Mouse (Mus musculus): ENCODE measurements at regions not wholly inside any gene's neighbourhood (a gene's known extent, or its start where the extent isn't known, plus 50 kb on each side); places are given as distances from the start of the nearest gene placed in this dataset.

DNA sequence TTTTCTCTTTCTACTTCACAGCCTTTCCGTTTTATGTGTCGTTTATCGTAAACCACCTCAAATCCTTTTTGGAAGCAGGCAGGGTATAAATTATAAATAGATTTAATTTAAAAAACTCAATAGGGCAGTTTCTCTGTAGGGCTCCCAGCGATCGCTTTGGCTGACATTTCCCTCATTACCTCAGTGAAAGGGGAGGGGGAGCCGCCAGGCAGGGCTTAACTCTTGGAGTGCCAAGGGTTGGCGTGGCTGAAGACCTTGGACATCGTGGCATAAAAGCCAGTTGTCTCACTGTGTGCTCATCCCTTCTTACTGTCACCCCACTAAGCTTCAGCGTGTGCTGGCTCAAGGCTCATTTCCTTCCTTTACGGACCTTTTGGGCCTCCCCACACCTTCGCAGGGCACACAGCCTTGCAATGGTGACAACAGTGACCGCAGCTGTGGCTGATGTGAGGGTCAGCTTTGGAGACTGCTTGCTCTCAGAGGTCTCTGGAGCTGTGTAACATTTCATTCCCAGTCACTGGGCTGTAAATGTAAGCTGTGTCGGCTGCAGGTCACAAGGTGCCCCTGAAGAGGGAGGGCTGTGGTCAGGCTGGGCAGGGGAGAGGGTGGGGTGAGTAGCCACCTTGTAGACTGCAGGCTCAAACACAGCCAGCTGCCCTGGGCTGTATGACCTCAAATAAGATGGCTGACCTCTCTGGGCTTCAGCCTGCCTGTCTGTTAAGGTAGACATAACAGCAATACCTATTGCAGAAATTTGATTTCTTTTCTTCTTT, 81.6 kb upstream of the Stx16 start:
- DNase-seq: no peak

DNA sequence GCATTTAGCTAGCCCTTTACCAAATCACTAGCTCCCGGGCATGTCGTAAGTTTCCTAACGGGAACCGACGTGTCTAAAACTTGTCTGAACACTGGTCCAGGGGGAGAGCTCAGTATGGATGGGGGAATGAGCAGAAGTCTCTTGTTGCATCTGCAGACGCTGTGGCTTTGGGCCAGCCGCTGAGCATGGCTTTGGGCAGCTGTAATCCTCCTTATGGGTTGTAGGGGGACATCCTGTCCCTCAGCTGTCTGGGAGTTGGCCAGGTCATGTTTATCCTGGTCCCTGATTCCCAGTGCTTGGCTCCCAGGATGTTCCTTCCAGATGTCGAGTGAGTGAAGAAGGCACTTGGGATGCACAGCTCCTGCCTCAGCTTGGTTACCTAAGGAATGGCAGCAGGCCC, 71.4 kb upstream of the Stx16 start:
- DNase-seq: no peak

DNA sequence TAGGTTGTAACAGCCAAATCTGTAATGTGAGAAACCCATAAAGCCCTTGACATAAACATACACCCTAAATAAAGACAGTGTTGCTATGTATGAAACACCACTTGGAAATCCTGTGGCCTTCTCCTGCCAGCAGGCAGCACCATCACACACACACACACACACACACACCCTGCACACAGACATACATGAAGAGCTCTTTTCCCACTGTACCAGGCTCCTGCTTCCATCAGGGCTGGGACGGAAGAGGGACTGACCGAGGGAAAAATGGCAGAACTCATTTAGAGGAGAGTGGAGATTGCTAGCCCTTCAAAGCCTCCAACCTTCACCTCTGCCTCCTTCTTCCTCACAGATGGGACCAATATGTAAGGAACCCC, 68.1 kb upstream of the Stx16 start:
- no peak for DNase-seq

DNA sequence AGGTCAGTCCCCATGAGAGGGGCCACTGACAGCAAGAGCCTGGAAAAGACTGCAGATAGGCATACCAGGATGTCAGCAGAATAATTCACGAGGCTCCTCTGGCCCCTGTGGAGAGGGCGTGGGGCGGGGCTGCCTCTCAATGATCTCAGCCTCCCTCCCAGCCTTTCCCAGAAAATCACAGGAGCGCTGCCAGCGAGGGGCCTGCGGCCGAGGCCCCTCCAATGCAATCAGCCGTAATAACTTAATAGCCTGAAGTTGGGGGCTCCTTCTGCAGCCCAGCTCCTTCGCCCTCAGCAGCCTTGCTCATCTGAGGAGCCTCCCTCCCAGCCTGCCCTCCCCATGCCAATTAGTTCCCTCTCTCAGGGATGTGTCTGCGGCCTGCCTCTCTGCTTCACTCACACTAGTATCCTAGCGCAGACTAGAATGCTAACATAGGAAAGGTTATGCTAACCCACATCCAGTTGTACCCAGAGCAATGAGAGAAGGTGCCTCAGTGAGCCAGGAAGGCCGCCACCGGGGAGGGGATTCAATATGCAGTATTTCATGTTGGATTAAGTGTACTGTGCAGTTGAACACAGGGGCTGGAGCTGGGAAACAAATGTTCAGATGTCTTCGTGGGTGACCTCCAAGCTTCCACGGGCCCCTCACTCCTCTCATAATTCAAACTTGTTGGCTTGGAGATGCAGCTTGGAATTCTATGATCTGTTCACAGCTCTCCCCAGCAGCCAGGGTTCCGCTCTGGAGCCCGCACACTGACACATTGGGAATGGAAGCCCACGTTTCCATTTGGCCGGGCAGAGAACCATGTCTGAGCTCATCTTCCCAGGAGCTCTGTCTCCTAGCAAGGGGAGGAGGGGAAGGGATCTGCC, 67.5 kb upstream of the Stx16 start:
- no peak for DNase-seq

DNA sequence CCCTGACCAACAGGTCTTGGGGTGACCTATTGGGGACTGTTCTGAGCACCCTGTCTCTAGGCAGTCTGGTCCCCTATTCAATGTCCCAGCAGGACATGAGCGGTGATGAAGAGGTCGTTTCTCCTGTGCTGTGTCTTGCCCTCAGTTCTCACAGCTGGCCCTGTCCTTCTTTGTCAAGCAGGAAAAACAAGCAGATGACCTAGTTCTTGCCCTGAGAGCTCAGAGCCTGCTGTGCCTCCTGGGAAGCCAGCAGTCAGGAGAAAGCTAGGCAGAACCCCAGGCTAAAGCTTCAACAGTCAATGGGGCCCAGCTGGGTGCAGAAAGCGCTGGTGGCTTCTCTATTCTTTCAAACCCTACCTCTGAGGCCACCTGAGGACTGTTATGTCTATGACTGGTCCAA, 66.1 kb upstream of the Stx16 start:
- DNase-seq: no peak

DNA sequence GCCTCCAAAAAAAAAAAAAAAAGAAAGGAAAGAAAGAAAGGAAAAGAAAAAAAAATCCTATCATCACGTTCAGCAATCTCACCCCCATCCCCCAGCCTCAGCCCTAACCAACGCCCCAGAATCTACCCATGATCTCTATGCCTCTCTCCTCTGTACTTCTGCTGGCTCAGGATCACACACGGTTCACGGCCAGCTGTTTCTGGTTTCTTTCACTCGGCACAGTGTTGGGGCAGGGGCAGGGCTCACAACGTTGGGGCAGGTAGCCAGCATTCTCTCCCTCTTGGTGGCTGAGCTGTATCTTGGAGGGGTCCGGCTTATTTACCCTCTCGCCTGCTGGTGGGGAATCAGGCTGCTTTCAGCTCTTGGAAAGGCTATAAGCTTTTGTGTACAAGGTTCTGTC, 64.7 kb upstream of the Stx16 start:
- DNase-seq: no peak

DNA sequence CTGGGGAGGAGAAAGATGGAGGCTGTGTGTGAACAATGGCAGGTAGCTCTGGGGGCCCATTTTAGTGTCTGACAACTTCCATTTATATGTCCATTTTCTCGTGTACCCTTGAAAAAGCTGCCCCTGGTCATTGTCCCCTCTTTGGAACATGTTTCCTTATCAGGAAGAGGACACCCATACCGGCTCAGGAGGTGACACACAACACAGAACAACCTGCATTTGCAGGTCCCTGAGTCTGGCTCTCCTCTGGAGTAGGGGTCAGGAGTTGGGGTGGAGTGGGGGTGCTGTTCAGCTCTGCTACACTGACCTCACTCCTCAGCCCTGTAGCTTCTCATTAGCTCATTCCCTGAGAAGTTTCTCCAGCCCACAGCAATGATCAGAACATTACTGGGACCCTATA, 61.7 kb upstream of the Stx16 start:
- no peak for DNase-seq

DNA sequence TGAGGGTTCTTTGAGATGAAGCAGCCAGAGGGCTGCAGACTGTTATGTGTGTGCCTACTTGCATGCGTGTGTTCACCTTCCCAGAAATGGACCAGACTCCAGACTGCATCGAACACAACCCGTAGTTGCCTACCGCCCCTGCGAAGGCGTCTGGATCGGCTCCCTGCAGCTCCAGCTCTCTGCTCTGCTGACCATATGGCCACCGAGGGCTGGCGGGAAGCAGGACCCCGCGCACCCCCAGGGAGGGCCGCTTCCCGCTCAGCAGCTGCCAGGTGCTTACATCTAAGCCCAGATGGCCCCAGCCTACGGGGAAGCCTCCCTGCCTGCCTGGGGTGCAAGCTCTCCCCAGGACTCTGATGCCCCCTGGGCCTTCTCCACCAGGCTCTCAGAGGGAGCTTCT, 60.8 kb upstream of the Stx16 start:
- DNase-seq: no peak

DNA sequence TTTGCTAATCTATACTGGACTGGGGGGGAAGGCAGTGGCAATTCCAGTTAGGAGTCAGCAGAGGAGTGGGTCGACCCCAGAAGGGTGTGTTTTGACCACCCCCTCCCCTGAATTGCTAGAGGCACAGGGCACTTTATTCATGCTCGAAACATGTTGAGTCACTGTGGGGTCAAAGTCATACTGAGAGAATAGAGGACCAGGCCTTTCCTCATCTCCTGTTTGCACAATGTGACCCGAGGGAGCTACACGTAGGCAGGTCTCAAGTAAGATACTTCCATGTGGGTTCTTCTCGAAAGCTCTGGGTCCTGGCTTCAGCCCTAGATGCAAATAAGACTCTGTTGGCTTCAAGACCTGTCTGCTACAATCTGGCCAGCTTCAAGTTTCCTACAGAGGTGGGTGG, 60.0 kb upstream of the Stx16 start:
- DNase-seq: no peak

DNA sequence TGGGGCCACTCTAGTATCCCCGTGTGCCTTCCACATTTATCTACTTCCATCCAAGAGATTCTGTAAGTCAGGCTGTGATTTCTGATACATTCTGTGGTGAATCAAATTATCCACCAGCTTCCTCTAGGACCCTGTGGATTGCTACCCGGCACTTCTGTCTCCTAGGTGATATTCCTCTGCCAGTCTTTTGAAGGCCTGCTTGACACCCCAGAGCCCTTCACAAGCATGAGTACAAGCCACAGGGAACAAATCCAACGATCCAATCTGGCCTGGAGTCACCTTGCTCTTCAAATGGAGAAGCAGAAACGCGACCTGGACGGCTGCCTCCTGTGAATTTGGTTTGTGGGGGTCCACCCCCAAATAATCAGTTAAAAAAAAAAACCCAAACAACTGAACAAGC, 59.1 kb upstream of the Stx16 start:
- peak in 1 of 2 experiments; percentile 9 for DNase-seq

DNA sequence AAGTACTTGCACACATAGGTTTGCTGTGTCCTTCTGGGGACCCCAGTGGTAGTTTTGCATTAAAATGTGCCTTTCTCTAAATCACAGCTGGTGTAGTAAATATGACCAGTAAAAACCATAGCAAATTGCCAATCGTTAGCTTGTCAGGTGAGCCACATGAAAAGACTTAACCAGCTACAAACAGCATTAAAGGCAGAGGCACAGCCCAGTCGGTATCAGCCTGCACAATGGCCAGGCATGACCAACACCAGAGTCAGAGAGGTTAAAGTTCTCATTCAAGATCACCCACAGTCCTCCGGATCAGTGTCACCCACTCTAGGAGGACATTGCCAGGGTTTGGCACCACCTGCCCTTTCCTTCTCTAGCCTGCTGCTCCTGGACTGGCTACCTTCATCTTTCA, 58.5 kb upstream of the Stx16 start:
- no peak for DNase-seq

DNA sequence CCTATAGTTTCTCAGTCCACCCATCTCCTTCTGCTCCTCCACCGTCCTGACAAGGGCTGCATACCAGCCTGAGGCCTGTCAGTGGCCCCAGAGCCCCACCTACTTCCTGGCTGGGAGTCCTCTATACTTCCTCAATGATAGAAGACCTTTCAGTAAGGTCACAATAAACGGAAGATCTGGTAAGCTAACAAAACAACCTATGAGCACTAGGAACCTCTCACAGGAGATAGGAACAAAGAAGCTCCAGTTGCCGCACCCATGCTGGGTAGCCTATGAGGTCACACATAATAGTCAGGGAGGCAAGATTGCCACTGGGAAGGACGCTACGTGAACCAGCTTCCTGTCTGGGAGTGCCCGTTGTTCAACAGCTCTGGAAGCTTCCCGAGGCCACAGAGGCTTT, 58.1 kb upstream of the Stx16 start:
- peak in 1 of 2 experiments; percentile 52 for DNase-seq

DNA sequence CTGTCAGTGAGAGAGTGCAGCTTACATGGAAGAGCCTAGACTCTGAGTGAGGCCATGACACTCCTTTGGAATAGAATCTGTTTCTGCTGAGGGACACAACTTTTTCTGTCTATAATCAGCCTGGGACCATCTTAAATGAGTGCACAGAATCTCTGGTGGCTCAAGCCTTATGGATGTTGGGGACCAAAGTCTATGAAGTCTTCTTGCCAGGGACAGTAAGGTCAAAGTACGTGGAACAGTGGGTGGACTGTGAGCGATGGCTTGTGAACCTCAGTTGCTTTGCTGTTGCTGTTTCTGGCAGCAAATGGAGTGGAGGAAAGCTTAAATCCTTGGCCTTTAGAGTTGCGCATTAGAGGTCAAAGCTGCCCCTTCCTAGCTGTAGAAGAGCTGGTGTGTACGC, 57.1 kb upstream of the Stx16 start:
- no peak for DNase-seq

DNA sequence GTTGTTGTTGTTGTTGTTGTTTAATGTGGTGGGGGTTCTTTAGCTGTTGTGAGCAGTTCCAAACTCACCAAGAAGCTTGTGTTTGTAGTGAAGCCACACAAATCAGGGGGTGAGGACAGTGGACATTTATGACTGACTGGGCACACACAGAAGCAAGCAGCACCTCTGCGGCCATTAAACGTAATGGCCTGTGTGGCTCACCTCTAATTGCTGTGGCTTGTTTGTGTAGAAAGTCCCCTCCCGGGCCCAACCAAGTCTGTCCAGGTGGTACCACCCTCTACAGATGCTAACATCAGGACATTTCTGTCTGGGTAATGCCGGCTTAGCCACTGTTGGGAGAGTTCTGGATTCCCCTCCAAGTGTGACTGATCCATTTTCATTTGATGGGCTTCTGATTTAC, 56.1 kb upstream of the Stx16 start:
- no peak for DNase-seq

DNA sequence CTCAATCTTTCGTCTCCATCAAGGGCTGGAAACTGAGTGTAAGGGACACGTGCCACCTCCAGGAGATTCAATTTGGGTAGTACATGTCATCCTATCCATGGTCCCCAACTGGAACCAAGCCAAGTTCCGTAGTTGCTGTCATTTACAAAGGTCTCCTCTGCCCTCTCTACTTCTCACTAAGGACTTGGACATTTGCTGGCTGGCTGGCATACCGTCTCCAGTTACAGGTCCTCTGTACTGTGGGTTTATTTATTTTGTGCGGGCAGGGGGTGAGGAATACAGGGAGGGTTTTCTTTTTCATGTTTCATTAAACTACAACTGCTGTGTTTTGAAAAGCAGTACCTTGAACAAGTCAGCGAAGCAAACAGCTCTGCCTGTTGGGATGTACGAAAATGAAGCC, 55.7 kb upstream of the Stx16 start:
- DNase-seq: no peak

DNA sequence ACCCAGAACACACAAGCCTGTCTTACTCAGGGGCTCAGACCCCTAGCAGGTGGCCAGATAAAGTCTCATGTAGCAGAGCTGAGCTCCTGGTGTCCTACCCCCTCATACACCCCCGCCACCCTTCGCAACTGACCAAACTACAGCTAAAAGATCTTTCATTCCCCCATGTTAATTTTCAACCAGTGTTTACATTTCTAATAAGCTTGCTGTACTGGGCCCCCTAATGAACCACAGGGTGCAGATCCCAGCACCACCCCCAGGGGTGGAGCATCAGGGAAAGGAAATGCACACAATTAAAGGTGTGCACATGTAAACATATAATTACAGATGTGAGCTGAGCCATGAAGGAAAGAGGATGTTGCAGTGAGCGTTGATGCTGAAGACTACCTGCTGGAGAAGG, 54.6 kb upstream of the Stx16 start:
- DNase-seq: no peak

DNA sequence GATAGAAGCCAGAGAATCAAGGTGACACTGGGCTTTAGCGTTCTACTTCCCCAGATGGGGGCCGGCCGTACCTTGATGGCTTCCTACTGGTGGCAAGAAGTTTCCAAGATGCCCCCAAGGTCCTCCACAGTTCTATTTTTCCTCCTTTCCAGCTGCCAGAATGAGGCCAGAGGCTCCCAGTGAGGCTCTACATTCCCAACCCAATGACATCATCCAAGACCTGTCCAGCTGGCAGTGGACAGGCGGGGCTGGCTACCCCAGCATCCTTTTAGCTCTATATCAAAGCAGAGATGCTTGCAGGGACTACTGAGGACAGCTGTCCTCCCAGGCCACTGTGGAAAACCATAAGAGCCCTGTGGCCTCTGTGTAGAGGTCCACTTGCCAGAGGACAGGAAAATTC, 53.8 kb upstream of the Stx16 start:
- peak in 1 of 2 experiments; percentile 13 for DNase-seq

DNA sequence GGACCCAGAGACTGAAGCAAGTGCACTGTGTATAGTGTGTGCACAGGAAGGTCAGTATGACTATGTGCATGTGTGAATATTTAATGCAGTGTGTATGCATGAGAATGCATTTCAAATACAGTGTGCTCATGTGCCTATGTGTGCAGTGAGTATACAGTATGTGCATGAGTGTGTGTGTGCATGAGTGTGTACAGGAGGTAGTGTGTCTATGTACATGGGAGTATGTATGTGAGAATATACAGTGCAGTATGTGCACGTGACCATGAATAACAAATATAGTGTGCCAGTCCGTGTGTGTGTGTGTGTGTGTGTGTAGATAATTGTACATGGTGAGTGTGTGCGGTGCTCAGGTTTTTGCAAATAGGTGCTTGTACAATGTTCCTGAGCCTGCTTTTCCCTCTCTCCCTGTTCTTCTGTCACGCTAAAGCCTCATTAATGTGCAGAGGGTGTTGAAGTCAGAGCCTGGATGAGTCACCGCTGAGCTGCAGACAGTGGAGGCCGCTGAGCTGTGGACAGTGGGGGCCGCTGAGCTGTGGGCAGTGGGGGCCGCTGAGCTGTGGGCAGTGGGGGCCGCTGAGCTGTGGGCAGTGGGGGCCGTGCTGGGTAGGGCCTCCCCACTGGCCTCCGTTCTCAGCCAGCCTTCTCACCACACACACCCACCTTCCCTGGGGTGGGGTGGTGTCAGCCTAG, 50.8 kb upstream of the Stx16 start:
- DNase-seq: no peak
